Mouse (Mus musculus): ENCODE data around the gene Ebpl.

The Ebpl gene

DNA sequence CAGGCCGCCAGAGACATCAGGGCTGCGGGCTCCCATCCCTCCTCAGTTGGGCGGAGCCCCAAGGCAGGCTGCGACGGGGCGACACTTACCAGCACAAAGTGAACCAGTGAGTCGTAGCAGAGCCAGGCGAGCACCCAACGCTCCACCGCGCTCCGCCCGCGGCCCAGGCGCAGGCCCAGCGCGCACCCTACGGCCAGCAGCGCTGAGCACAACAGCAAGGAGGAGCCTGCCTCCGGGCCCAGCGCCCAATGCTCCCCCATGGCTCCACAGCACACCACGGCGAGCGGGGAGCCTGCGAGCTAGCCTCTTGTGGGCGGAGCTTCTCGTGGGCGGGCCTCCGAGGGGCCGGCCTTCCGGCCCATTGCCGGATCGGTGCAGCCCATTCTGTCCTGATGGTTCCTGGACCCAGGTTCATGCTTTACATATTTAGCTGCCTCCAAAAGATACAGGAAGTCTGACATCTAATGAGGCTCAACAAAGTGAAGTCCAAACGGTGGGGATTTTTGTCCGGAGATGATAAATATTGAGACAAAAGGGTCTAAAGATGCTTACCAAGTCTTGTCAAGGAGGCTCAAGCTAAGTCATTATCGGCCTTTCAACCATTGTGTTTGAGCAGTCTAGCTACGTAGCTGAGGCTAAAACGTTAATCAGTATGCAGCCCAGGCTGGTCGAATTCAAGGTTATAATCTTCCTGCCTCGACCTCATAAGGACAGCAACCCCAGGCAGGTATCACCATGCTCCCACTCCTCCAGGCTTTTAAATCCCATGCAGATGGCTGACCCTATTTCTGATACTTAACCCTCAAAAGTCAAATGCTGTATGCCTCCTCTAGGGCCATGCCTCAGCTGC lies at the start of gene Ebpl:
Ebpl (minus strand) TSS at position 309 of the 850 bp plus-strand sequence.
- peak; percentile 91 for DNase-seq (ENCODE audit: extremely low spot score)

- DNase-seq (ENCODE audit: extremely low spot score), result no peak
Measured at GRCm38 (mm10) chr14:61410020-61410419, 49.8 kb upstream of the Ebpl start.

DNA sequence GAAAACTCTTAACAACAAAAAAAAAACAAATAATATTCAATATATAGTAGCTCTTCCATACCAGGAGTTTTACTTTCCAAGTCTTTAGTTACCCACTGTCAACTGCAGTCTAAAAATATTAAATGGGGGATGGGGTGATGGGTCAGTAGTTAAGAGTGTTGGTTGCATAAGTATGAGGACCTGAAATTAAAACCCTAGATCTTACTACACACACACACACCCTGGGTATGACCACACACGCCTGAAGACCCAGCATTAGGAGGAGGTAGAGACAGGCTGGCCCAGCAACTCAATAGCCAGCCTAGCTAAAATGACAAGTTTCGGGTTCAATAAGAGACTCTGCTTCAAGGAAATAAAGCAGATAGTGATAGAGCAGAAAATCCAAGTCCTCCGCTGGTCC lies 46.8 kb upstream of the Ebpl start:
- DNase-seq (ENCODE audit: extremely low spot score), result no peak

DNA sequence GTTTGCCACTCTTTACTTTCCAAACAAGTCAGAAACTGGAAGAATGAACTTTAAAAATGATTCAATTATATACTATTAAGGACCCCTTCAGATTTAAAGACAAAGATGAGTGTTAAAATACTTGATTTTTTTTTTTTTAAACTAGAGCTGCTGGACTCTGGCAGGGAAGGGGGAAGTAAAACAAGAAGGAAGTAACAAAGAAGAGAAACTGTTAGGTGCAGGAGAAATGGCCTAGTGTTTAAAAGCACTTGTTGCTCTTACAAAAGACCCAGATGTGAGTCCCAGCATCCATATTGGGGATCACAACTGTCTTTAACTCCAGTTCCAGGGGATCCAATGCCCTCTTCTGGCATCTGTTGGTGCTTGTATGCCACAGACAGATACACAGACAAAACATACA lies 45.5 kb upstream of the Ebpl start:
- DNase-seq (ENCODE audit: extremely low spot score), result no peak

DNA sequence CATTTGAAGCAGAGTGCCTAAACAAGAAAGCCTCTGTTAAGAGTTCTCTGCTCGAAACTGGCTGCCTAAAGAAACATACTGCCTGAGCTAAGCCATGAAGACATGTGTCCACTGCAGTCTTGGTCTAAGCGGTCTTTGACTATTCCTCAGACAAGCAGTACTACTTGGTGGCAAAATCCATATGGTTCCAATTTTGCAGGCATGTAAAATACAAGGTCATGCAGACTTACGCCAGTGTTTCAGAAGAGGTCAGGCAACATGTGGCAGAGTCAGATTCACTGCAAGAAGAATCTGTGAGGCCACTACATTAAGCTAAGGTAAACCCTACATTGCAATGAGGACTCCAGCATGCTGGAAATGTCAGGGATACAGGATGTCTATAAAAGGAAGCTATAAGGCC lies 44.7 kb upstream of the Ebpl start:
- DNase-seq (ENCODE audit: extremely low spot score), result no peak

DNA sequence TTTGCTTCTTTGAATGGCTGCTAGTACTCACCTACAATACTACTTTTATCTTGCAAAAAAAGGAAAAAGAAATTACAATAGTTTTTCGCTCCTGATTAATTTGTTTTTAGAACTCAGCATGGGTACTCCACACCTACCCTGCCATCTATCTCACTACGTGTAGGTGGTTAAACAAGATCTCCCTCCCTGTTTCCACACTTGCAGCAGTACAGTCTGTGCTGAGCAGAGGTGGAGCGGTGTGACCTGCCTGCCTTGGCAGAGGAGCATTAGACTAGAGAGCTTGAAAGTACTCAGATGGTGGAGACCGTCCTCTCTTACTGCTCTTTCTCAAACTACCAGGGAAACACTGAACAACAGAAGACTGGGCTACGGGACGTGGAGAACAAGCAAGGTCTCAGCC lies 34.5 kb upstream of the Ebpl start:
- DNase-seq (ENCODE audit: extremely low spot score), result no peak

- no peak for DNase-seq (ENCODE audit: extremely low spot score)
Measured at GRCm38 (mm10) chr14:61390586-61390985, 30.3 kb upstream of the Ebpl start.

- no peak for DNase-seq (ENCODE audit: extremely low spot score)
Measured at GRCm38 (mm10) chr14:61367290-61367689, 7.1 kb upstream of the Ebpl start.

DNA sequence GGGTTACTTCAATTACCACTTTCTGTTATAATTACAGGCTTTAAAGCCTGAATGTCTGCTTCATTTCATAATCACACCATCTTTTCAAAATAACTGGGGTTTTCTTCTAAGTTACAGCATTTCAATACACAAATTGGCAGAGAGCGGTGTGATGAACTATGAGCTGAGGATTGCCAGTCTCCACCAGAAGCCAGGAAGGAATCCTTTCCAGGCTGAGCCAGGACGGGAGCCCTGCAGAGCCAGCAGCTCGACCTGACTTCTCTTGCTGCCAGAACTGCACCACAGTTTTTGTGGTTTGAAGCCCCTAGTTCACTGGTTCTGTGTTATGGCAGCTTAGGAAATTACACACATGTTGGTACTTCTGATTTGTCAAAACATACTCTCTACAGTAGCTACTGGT lies 4.4 kb upstream of the Ebpl start:
- DNase-seq (ENCODE audit: extremely low spot score), result no peak

DNA sequence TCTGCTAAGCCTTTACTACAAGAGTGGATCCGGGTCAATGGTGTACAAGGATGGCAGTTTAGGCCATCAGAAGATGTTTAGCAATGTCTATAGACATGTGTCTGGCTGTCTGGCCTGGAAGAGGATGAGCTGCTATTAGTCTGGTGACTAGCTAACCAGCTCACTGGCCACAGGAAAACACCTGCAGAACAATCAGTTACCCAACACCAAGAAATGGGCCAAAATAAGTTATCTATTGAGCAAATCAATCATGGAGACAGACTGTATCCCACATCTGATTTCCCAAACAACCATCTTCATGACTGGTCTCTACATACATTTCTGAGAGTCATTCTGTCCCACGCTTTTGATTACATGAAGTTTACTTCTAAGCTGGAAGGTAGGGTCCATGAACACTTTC lies 3.5 kb upstream of the Ebpl start:
- DNase-seq (ENCODE audit: extremely low spot score), result no peak

GRCm38 (mm10) chr14:61362268-61362667 lies 2.0 kb upstream of the Ebpl start:
- no peak for DNase-seq (ENCODE audit: extremely low spot score)

DNA sequence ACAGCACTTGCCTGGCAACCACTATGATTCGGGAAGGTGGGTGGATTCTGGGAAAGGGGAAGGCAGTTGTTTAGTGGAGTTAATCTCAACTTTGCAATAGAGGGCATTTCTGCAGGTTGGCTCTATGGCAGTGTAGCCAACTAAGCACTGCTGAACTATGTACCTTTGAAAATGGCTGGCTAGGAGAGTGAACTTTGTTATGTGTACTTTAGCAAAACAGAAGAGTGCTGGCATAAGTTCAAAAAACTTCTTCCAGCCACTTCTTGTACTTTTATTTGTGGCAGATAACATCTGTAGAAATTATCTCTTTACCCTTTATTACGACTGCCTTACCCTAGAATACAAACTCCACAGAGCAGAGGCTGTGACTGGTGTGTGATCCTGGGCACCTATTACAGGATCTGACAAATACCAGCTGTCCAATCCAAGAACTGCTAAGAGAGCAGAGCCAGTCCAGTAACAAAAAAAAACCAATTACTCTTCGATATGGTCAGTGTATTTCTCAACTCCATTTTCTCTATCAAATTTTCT lies 807 bp upstream of the Ebpl start:
- DNase-seq (ENCODE audit: extremely low spot score), result no peak

DNA sequence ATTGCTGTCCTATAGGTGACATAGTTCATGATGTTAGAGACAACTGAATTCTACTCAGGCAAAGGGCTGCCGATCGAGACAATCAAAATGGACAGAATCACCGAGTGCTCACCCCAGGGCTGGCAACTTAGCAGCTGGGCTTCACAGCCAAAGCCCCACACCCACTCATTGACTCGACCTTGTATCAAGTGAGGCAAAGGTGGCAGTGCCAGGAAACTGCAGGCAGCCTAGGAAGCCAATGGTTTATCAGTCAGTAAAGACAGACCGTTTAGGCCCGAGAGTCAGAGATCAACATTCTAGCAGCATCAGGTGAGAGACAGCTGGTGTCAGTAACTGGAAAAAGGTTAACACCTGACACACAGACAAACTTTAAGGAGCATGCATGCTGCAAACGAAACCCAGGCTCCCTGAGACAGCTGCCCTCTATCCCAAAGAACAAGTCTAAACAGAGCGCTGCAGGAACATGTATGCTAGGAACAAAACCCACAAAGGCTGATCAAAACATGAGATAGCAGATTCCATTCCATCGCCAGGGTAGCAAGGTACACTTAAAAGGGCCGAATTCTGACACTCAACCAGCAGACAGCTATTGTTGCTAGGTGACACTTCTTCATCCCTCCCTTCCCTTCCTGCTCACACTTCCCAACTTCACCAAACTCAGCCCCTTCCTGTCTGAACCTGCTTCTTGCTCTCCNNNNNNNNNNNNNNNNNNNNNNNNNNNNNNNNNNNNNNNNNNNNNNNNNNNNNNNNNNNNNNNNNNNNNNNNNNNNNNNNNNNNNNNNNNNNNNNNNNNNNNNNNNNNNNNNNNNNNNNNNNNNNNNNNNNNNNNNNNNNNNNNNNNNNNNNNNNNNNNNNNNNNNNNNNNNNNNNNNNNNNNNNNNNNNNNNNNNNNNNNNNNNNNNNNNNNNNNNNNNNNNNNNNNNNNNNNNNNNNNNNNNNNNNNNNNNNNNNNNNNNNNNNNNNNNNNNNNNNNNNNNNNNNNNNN lies 5.7 kb downstream of the Ebpl start:
- no peak for DNase-seq (ENCODE audit: extremely low spot score)

- no peak for DNase-seq (ENCODE audit: extremely low spot score)
Measured at GRCm38 (mm10) chr14:61350808-61351207, 9.4 kb downstream of the Ebpl start.

DNA sequence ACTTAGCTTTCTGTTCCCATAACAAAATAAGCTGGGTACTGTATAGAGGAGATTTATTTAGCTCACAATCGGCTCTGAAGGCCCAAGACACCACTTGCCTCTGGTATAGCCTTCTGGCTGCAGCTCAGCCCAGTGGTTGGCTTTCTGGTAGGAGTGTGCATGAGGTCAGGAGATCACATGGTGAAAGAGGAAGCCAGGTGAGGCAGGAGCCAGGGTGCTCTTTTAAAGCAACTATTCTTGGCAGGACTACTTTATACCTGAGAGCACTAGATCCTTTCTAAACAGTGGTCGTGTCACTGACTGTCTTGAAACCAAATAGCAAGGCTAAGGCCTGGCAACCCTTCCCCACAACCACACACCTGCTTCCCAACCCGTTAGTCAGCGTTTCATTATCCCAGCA lies 10.4 kb downstream of the Ebpl start:
- DNase-seq (ENCODE audit: extremely low spot score), result no peak

GRCm38 (mm10) chr14:61346827-61347698 lies 13.2 kb downstream of the Ebpl start:
- DNase-seq (ENCODE audit: extremely low spot score), result no peak

DNA sequence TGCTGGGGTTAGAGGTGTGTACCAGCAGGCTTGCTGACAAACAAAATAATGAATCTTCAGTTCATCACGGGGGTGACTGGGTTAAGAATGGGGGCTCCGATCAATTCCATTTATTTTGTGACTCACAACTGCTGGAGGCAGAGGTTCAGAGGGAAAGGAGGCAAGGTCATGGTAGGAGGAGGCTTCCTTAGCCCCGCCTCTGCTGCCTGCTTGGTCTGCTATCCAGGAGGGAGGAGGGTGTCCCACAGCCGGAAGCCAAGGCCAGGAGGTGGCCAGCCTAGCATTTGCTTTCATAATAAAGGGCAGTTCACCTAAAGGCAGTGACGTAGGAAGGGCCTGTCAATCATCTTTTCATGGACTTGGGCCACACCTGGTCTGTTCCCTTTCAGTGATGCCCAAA lies 15.6 kb downstream of the Ebpl start:
- no peak for DNase-seq (ENCODE audit: extremely low spot score)

- DNase-seq (ENCODE audit: extremely low spot score), result no peak
Measured at GRCm38 (mm10) chr14:61339381-61339780, 20.9 kb downstream of the Ebpl start.

GRCm38 (mm10) chr14:61330996-61331561 lies 29.2 kb downstream of the Ebpl start:
- DNase-seq (ENCODE audit: extremely low spot score), result peak; percentile 78

DNA sequence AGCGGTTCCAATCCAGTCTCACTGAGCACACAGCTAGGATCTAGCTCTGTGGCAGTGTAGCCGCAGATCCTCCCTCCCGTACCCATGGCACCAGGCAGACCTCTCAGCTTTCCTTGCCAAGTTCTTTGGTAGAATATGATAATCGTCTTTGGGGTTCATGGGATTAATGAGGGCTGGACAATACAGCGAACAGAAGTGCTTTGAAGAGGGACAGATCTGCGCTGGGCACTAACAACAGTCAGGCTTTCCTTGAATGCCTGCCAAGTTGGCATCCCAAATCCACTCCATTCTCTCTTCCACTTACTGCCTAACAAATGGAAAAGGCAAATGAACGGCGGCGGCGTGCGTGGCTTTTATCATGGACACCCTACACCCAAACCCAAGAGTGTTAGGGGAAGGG lies 29.6 kb downstream of the Ebpl start:
- DNase-seq (ENCODE audit: extremely low spot score), result no peak
